Mouse (Mus musculus): ENCODE measurements around the gene Nanos2. TPM values are rescaled to one million over a fixed set of nuclear protein-coding genes. Genes with fewer than 3 reads are reported as not detected.

Gene Nanos2
- polyA plus RNA-seq, 1 experiment = not detected

GRCm38 (mm10) chr7:19024581-19025255 lies 37.5 kb downstream of the Nanos2 start:
- Histone ChIP-seq H3K4me1 (ENCODE audit: control insufficient read depth, insufficient read depth, low read length) (peaks cover 7% of the 10 kb centered on the region), H3K27ac (ENCODE audit: insufficient read depth, low read length) (no peak overlapping the region)
- TF ChIP-seq POLR2A (IDR thresholded peaks at IDR 0.05; ENCODE audit: low read depth, low read length) (no peak), CTCF (IDR thresholded peaks at IDR 0.05; ENCODE audit: borderline replicate concordance, insufficient read depth, low read length) (no peak)

GRCm38 (mm10) chr7:19028067-19028466 lies 40.9 kb downstream of the Nanos2 start:
- Histone ChIP-seq H3K4me3 (ENCODE audit: insufficient read depth, low read length) (no peak overlapping the region), H3K4me1 (ENCODE audit: control insufficient read depth, insufficient read depth, low read length) (peaks cover 7% of the 10 kb centered on the region), H3K27ac (ENCODE audit: insufficient read depth, low read length) (no peak overlapping the region)
- TF ChIP-seq POLR2A (IDR thresholded peaks at IDR 0.05; ENCODE audit: low read depth, low read length) = no peak
- no peak for TF ChIP-seq CTCF (IDR thresholded peaks at IDR 0.05; ENCODE audit: borderline replicate concordance, insufficient read depth, low read length)

More at GRCm38 (mm10) chr7:19024581-19025255, 37.5 kb downstream of the Nanos2 start:
- H3K4me3 ChIP-seq (ENCODE audit: insufficient read depth, low read length) = peak overlapping the region; percentile 92

GRCm38 (mm10) chr7:19029084-19029653 lies 42.0 kb downstream of the Nanos2 start:
- H3K4me1 ChIP-seq (ENCODE audit: control insufficient read depth, insufficient read depth, low read length) = peaks cover 7% of the 10 kb centered on the region
- TF ChIP-seq CTCF (IDR thresholded peaks at IDR 0.05; ENCODE audit: borderline replicate concordance, insufficient read depth, low read length) (peak; percentile 52; the same call in 1 of the 2 replicates), POLR2A (IDR thresholded peaks at IDR 0.05; ENCODE audit: low read depth, low read length) (no peak)
- H3K27ac ChIP-seq (ENCODE audit: insufficient read depth, low read length) = no peak overlapping the region
- no peak overlapping the region for H3K4me3 ChIP-seq (ENCODE audit: insufficient read depth, low read length)

- no peak overlapping the region for H3K27ac ChIP-seq (ENCODE audit: insufficient read depth, low read length)
- peaks cover 3% of the 10 kb centered on the region for H3K4me1 ChIP-seq (ENCODE audit: control insufficient read depth, insufficient read depth, low read length)
- no peak overlapping the region for H3K4me3 ChIP-seq (ENCODE audit: insufficient read depth, low read length)
- no peak for TF ChIP-seq POLR2A (IDR thresholded peaks at IDR 0.05; ENCODE audit: low read depth, low read length)
- TF ChIP-seq CTCF (IDR thresholded peaks at IDR 0.05; ENCODE audit: borderline replicate concordance, insufficient read depth, low read length) = no peak
Measured at GRCm38 (mm10) chr7:19031641-19032040, 44.4 kb downstream of the Nanos2 start.

Other genes with a start within 250 kb of the Nanos2 start
- not detected in 2 replicates for gene Psg19, start 188.9 kb upstream of the Nanos2 start, polyA plus RNA-seq (2011; ENCODE audit: insufficient read length, low read depth, missing spikeins)
- not detected in 2 replicates for gene Psg17, start 165.8 kb upstream of the Nanos2 start, polyA plus RNA-seq (2011; ENCODE audit: insufficient read length, low read depth, missing spikeins)
- 1.8 and 3.0 TPM in 2 replicates for gene Mill2, start 147.4 kb upstream of the Nanos2 start, polyA plus RNA-seq (2011; ENCODE audit: insufficient read length, low read depth, missing spikeins)
- gene Pglyrp1, start 116.1 kb upstream of the Nanos2 start, polyA plus RNA-seq (2011; ENCODE audit: insufficient read length, low read depth, missing spikeins) = not detected in 2 replicates
- gene Ccdc61, start 77.0 kb upstream of the Nanos2 start, polyA plus RNA-seq (2011; ENCODE audit: insufficient read length, low read depth, missing spikeins) = 10.1 and 10.5 TPM in 2 replicates
- gene Nova2, start 61.5 kb upstream of the Nanos2 start, polyA plus RNA-seq (2011; ENCODE audit: insufficient read length, low read depth, missing spikeins) = 0.23 and 0.30 TPM in 2 replicates
- gene Mypop, start 3.8 kb downstream of the Nanos2 start, polyA plus RNA-seq (2011; ENCODE audit: insufficient read length, low read depth, missing spikeins) = 8.4 and 10.6 TPM in 2 replicates
- gene Irf2bp1, start 16.6 kb downstream of the Nanos2 start, polyA plus RNA-seq (2011; ENCODE audit: insufficient read length, low read depth, missing spikeins) = 13.2 and 15.6 TPM in 2 replicates
- not detected in 2 replicates for gene Foxa3, start 36.1 kb downstream of the Nanos2 start, polyA plus RNA-seq (2011; ENCODE audit: insufficient read length, low read depth, missing spikeins)
- gene Sympk, start 37.0 kb downstream of the Nanos2 start, polyA plus RNA-seq (2011; ENCODE audit: insufficient read length, low read depth, missing spikeins) = 72.6 and 78.3 TPM in 2 replicates
- gene Rsph6a, start 67.3 kb downstream of the Nanos2 start, polyA plus RNA-seq (2011; ENCODE audit: insufficient read length, low read depth, missing spikeins) = not detected in 2 replicates
- 39.0 and 47.0 TPM in 2 replicates for gene Dmwd, start 88.8 kb downstream of the Nanos2 start, polyA plus RNA-seq (2011; ENCODE audit: insufficient read length, low read depth, missing spikeins)
- 75.4 and 114 TPM in 2 replicates for gene Dmpk, start 96.4 kb downstream of the Nanos2 start, polyA plus RNA-seq (2011; ENCODE audit: insufficient read length, low read depth, missing spikeins)
- gene Six5, start 107.2 kb downstream of the Nanos2 start, polyA plus RNA-seq (2011; ENCODE audit: insufficient read length, low read depth, missing spikeins) = 7.4 and 11.4 TPM in 2 replicates
- not detected in 2 replicates for gene Gm4969, start 131.0 kb downstream of the Nanos2 start, polyA plus RNA-seq (2011; ENCODE audit: insufficient read length, low read depth, missing spikeins)
- gene Fbxo46, start 132.5 kb downstream of the Nanos2 start, polyA plus RNA-seq (2011; ENCODE audit: insufficient read length, low read depth, missing spikeins) = 4.8 and 7.1 TPM in 2 replicates
- gene Qpctl, start 161.9 kb downstream of the Nanos2 start, polyA plus RNA-seq (2011; ENCODE audit: insufficient read length, low read depth, missing spikeins) = 16.3 and 19.2 TPM in 2 replicates
- 70.0 and 71.3 TPM in 2 replicates for gene Snrpd2, start 162.3 kb downstream of the Nanos2 start, polyA plus RNA-seq (2011; ENCODE audit: insufficient read length, low read depth, missing spikeins)
- gene Gipr, start 178.7 kb downstream of the Nanos2 start, polyA plus RNA-seq (2011; ENCODE audit: insufficient read length, low read depth, missing spikeins) = not detected in 2 replicates
- 17.3 and 23.2 TPM in 2 replicates for gene Eml2, start 189.0 kb downstream of the Nanos2 start, polyA plus RNA-seq (2011; ENCODE audit: insufficient read length, low read depth, missing spikeins)
- gene Gpr4, start 225.1 kb downstream of the Nanos2 start, polyA plus RNA-seq (2011; ENCODE audit: insufficient read length, low read depth, missing spikeins) = 0.17 and 0.18 TPM in 2 replicates
- 21.8 and 24.4 TPM in 2 replicates for gene Opa3, start 240.9 kb downstream of the Nanos2 start, polyA plus RNA-seq (2011; ENCODE audit: insufficient read length, low read depth, missing spikeins)